Mouse (Mus musculus) myocyte (in vitro differentiated cells): Measurements from ENCODE around the gene Lpin2. TPM values are rescaled to one million over a fixed set of nuclear protein-coding genes. Genes with fewer than 3 reads are reported as not detected.
A peak's percentile ranks its signal among the peaks of the same experiment; 100 is the strongest.

Source experiments
- H3K27me3 ChIP-seq: one replicate; pipeline ENCODE4 v1.6.1; 2011; ENCODE audit not compliant: control insufficient read depth, insufficient read depth, insufficient read length
- H3K36me3 ChIP-seq: one replicate; pipeline ENCODE4 v1.6.1; 2011; ENCODE audit not compliant: control insufficient read depth, insufficient read depth
- H3K4me2 ChIP-seq: one replicate; pipeline ENCODE4 v1.6.1; 2011; ENCODE audit warnings: low read depth, control low read depth
- H3K4me3 ChIP-seq: one replicate; pipeline ENCODE4 v1.5.1; 2011; ENCODE audit warnings: mild to moderate bottlenecking, control low read depth, moderate library complexity
- H3K79me2 ChIP-seq: one replicate; pipeline ENCODE4 v1.6.1; 2011; ENCODE audit not compliant: control insufficient read depth, insufficient read depth
- H3ac ChIP-seq: one replicate; pipeline ENCODE4 v1.6.1; 2011; ENCODE audit not compliant: control insufficient read depth, insufficient read length
- CEBPB ChIP-seq: IDR thresholded peaks from 2 replicates; pipeline ENCODE4 v1.6.1; 2011; ENCODE audit warnings: mild to moderate bottlenecking, moderate library complexity; ENCODE audit not compliant: poor library complexity, insufficient read depth, severe bottlenecking
- E2F4 ChIP-seq: IDR thresholded peaks from one replicate; pipeline ENCODE4 v1.6.1; 2011; ENCODE audit warnings: mild to moderate bottlenecking, control low read depth, moderate library complexity; ENCODE audit not compliant: insufficient read depth
- MAX ChIP-seq: IDR thresholded peaks from one replicate; pipeline ENCODE4 v1.6.1; 2011; ENCODE audit warnings: low read depth, mild to moderate bottlenecking, control low read depth
- MYOD1 ChIP-seq, 3 experiments: IDR thresholded peaks; one replicate each; pipeline ENCODE4 v1.6.1; 2011; ENCODE audit warnings: control low read depth in 2 of 3, low read depth in 2 of 3, mild to moderate bottlenecking in 2 of 3, moderate library complexity in 1 of 3; ENCODE audit not compliant: insufficient read length in 2 of 3, control insufficient read depth in 1 of 3
- MYOG ChIP-seq, 3 experiments: IDR thresholded peaks; one replicate each; pipeline ENCODE4 v1.6.1; 2011; ENCODE audit warnings: control low read depth in 2 of 3, low read depth in 2 of 3, mild to moderate bottlenecking in 2 of 3; ENCODE audit not compliant: insufficient read length in 2 of 3, control insufficient read depth in 1 of 3, insufficient read depth in 1 of 3
- POLR2A ChIP-seq: IDR thresholded peaks from one replicate; pipeline ENCODE4 v1.6.1; 2011; ENCODE audit warnings: low read depth, mild to moderate bottlenecking, control low read depth, moderate library complexity; ENCODE audit not compliant: insufficient read length
- POLR2AphosphoS2 ChIP-seq: IDR thresholded peaks from one replicate; pipeline ENCODE4 v1.6.1; 2011; ENCODE audit warnings: low read depth, control low read depth; ENCODE audit not compliant: insufficient read length
- REST ChIP-seq: IDR thresholded peaks from one replicate; pipeline ENCODE4 v1.6.1; 2011; ENCODE audit warnings: mild to moderate bottlenecking, control low read depth, moderate library complexity; ENCODE audit not compliant: insufficient read depth, insufficient read length
- TCF12 ChIP-seq: IDR thresholded peaks from one replicate; pipeline ENCODE4 v1.6.1; 2011; ENCODE audit warnings: mild to moderate bottlenecking, control low read depth; ENCODE audit not compliant: poor library complexity, insufficient read depth, severe bottlenecking
- TCF3 ChIP-seq: IDR thresholded peaks from one replicate; pipeline ENCODE4 v1.6.1; 2011; ENCODE audit warnings: low read depth, control low read depth; ENCODE audit not compliant: insufficient read length
- USF1 ChIP-seq: IDR thresholded peaks from one replicate; pipeline ENCODE4 v1.6.1; 2011; ENCODE audit warnings: low read depth, mild to moderate bottlenecking, control low read depth, moderate library complexity
- polyA plus RNA-seq: library from polyadenylated mRNA; unstranded; fragments of >200 nt; fragmentation: generic; extraction: Trizol; gene quantifications from one replicate; pipeline ENCODE4 v1.2.1, GENCODE M21; 2012; ENCODE audit warnings: missing spikeins

Lpin2 gene
- polyA plus RNA-seq, 1 experiment, result 6.4 TPM

DNA sequence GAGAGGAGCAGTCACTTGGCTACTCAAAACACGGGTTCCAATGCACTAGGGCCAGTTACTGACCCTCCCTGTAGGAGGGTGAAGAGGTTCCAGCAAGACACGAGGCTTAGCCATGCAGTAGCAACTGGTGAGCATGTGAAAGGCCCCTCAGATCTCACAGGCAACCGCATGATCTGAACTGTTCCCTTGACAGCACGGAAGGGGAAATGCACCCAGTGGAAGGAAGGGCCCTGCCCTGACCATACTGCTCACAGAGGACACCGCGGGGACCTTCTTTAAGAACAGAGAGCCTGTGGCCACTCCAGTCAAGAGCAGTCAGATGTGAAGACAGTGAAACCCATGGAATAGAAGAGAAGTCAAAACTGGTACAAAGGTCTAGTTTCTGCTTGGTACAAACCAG lies 80.8 kb downstream of the Lpin2 start:
- no peak overlapping the region for H3ac ChIP-seq
- TF ChIP-seq MYOD1 (IDR thresholded peaks at IDR 0.05; ENCODE audit: control insufficient read depth in 1 of 3, insufficient read length in 2 of 3, low read depth in 2 of 3) (no peak), CEBPB (no peak), USF1 (no peak), POLR2AphosphoS2 (no peak), MYOG (IDR thresholded peaks at IDR 0.05; ENCODE audit: control insufficient read depth in 1 of 3, insufficient read depth in 1 of 3, insufficient read length in 2 of 3, low read depth in 2 of 3) (no peak), POLR2A (no peak)
- no peaks in the 10 kb centered on the region for H3K36me3 ChIP-seq
- H3K79me2 ChIP-seq, result no peaks in the 10 kb centered on the region
- H3K27me3 ChIP-seq, result no peaks in the 10 kb centered on the region
- no peak overlapping the region for H3K4me2 ChIP-seq
- H3K4me3 ChIP-seq, result no peak overlapping the region

DNA sequence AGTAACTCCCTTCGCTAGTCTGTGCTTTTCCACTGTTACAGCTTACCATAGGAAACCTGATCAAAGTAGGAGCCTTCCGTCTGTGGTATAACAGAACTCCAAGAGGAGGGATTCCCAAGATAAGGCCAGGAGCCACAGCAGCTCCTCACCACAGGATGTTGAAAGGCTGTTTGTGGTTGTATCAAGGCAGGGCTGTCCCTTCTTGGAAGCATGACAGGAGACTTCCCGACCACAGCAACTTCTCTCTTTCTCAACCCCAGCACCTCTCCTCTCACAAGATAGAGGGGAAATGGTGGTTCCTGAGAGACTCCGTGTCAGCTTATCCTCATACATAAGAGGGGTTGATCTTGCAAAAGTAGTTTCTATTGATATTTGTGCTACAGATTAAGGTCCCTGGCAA lies 82.4 kb downstream of the Lpin2 start:
- TF ChIP-seq POLR2A, result no peak
- 0 out of 2 replicates have a peak, but pooled peaks have one; percentile 20 for TF ChIP-seq CEBPB
- no peak for TF ChIP-seq MAX
- TF ChIP-seq REST, result no peak
- TF ChIP-seq E2F4, result no peak
- TF ChIP-seq MYOG (IDR thresholded peaks at IDR 0.05; ENCODE audit: control insufficient read depth in 1 of 3, insufficient read depth in 1 of 3, insufficient read length in 2 of 3, low read depth in 2 of 3), result peak in 1 of 3 experiments; percentile 38
- TF ChIP-seq TCF12, result no peak
- Histone ChIP-seq H3K4me3 (no peak overlapping the region), H3K27me3 (no peaks in the 10 kb centered on the region), H3ac (no peak overlapping the region), H3K4me2 (peak overlapping the region; percentile 34), H3K36me3 (no peaks in the 10 kb centered on the region), H3K79me2 (no peaks in the 10 kb centered on the region)

DNA sequence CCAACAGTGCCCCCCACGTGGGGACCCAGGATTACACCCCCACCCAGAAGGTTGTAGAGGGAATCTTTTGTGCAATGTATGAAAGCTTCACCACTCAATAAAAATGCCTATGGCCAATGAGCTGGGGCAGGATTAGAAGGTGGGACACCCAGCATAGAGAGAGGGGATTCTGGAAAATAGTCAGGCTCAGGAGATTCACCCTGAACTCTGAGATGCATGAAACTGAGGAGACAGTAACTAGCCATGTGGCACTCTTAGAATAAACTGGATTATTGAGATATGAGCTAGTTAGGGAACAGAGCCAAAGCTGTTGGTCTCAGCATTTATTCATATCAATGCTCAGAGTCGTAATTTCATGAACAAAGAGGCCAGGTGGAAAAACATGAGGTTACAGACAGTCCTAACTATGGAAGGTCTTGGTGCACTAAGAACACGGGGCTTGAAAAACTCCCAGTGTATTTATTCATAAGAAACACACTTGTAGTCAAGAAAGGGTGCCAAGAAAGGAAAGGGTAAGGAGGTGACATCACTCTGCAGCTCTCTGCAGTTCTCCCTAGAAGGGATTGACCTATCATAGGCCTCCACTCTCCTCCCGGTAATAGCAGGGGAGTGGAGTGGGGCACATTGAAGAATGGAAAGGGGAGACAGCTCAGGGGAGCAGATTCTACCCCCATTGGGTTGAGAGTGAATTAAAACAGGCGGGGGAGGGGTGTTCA lies 83.1 kb downstream of the Lpin2 start:
- Histone ChIP-seq H3K79me2 (no peaks in the 10 kb centered on the region), H3ac (no peak overlapping the region), H3K36me3 (no peaks in the 10 kb centered on the region), H3K4me3 (no peak overlapping the region), H3K27me3 (no peaks in the 10 kb centered on the region), H3K4me2 (no peak overlapping the region)
- TF ChIP-seq TCF12, result no peak

DNA sequence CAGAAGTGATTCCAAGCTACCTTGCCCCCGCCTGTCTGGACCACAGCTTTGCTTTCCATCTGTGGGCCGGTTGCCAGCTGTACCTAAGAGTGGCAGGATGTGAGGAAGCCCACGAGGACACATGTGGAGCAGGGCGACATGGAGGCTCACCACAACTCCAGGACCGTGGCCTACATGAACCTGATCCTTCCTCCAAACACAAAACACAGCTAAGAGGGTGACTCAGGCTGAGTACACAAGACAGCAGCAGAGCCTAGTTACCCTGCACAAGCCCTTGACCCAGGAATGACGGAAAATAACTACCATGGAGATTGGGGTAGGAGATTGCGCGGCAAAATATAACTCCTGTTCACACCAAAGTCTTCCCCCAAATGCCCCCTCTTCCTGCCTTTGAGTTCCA lies 85.0 kb downstream of the Lpin2 start:
- no peak overlapping the region for H3ac ChIP-seq
- no peaks in the 10 kb centered on the region for H3K27me3 ChIP-seq
- H3K36me3 ChIP-seq, result no peaks in the 10 kb centered on the region
- no peak for TF ChIP-seq MYOD1 (IDR thresholded peaks at IDR 0.05; ENCODE audit: control insufficient read depth in 1 of 3, insufficient read length in 2 of 3, low read depth in 2 of 3)
- no peak for TF ChIP-seq MYOG (IDR thresholded peaks at IDR 0.05; ENCODE audit: control insufficient read depth in 1 of 3, insufficient read depth in 1 of 3, insufficient read length in 2 of 3, low read depth in 2 of 3)
- no peaks in the 10 kb centered on the region for H3K79me2 ChIP-seq
- H3K4me2 ChIP-seq, result no peak overlapping the region
- H3K4me3 ChIP-seq, result no peak overlapping the region

DNA sequence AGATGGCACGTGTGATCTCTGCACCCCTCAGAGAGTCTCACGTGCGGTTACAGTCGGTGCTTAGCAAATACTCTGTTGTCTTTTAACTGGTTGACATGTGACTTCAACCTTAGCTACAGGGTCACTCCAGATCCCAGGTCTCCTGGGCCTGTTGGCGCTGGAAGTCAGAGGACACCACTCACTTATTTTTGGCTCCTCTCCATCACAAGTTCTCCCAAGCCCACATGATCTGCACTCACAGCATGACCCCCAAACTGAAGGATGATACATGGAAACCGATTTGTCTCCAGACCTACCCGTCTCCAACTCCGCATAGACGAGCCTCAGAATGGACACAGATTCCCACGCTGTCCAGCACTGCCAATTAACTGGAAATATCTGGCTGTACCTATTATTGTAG lies 85.8 kb downstream of the Lpin2 start:
- no peak overlapping the region for H3K4me2 ChIP-seq

DNA sequence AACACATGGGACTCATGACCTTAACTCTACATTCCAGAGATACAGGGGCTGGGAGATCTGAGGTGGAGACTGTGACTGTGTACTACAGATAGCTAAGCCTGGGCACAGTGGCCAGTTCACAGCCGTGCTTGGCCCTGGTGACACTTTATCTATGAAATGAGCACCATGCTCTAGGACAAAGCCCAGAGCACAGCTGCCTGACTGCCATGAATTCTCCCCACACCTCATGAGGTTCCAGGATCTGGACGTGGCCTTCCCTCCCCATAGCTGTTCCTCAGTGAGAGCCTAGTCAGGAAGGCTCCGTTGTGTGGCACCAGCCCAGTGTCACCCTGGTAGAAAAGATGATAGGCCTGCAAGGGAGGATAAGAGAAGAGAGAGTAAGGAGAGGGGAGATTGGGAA lies 86.2 kb downstream of the Lpin2 start:
- no peak overlapping the region for H3K4me2 ChIP-seq
- H3K79me2 ChIP-seq, result no peaks in the 10 kb centered on the region
- no peak overlapping the region for H3ac ChIP-seq
- no peaks in the 10 kb centered on the region for H3K27me3 ChIP-seq
- H3K4me3 ChIP-seq, result no peak overlapping the region
- H3K36me3 ChIP-seq, result no peaks in the 10 kb centered on the region
- TF ChIP-seq USF1 (no peak), TCF12 (no peak), POLR2A (no peak), MYOD1 (IDR thresholded peaks at IDR 0.05; ENCODE audit: control insufficient read depth in 1 of 3, insufficient read length in 2 of 3, low read depth in 2 of 3) (no peak), MYOG (IDR thresholded peaks at IDR 0.05; ENCODE audit: control insufficient read depth in 1 of 3, insufficient read depth in 1 of 3, insufficient read length in 2 of 3, low read depth in 2 of 3) (no peak), MAX (no peak), REST (no peak), E2F4 (no peak), TCF3 (no peak)

More for the DNA sequence above, 85.8 kb downstream of the Lpin2 start:
- Histone ChIP-seq H3K79me2 (no peaks in the 10 kb centered on the region), H3K4me3 (no peak overlapping the region), H3K36me3 (no peaks in the 10 kb centered on the region), H3ac (no peak overlapping the region), H3K27me3 (no peaks in the 10 kb centered on the region)
- TF ChIP-seq MYOD1 (IDR thresholded peaks at IDR 0.05; ENCODE audit: control insufficient read depth in 1 of 3, insufficient read length in 2 of 3, low read depth in 2 of 3), result no peak
- TF ChIP-seq E2F4, result no peak
- TF ChIP-seq MYOG (IDR thresholded peaks at IDR 0.05; ENCODE audit: control insufficient read depth in 1 of 3, insufficient read depth in 1 of 3, insufficient read length in 2 of 3, low read depth in 2 of 3), result no peak
- TF ChIP-seq REST, result no peak
- TF ChIP-seq USF1, result no peak
- TF ChIP-seq TCF3, result no peak
- no peak for TF ChIP-seq CEBPB
- no peak for TF ChIP-seq TCF12
